Mouse (Mus musculus): ENCODE data around the gene Tmem132b.
"Not testable (repeated sequence)": the region's sequence is repeated elsewhere in the genome, so short reads cannot be mapped to it uniquely, and the experiment has no call there.

Tmem132b gene

DNA sequence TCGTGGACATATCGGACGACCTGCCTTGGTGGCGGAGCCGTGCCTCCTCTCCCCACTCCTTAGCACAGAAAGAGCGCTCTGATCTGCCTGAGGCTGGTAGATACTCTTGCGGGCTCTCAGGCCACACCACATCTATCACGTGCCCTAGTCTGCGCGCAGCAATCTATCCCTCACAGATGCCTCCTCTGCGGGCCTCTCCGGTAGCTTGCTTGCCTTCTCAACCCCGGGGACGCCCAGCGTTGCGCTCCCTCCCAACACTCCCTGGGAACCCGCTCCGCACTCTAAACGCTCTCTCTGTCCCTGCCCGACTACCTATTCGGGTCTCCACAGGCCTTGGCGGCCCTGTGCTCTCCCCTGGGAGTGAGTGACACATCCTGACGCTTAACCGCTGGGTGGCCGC lies at the start of gene Tmem132b:
Gene Tmem132b, plus strand, starts transcription at position 141 of the 400 bp plus-strand sequence.
- DNase-seq: no peak

- DNase-seq: no peak
Measured at GRCm38 (mm10) chr5:125482474-125482873, 49.1 kb upstream of the Tmem132b start.

DNA sequence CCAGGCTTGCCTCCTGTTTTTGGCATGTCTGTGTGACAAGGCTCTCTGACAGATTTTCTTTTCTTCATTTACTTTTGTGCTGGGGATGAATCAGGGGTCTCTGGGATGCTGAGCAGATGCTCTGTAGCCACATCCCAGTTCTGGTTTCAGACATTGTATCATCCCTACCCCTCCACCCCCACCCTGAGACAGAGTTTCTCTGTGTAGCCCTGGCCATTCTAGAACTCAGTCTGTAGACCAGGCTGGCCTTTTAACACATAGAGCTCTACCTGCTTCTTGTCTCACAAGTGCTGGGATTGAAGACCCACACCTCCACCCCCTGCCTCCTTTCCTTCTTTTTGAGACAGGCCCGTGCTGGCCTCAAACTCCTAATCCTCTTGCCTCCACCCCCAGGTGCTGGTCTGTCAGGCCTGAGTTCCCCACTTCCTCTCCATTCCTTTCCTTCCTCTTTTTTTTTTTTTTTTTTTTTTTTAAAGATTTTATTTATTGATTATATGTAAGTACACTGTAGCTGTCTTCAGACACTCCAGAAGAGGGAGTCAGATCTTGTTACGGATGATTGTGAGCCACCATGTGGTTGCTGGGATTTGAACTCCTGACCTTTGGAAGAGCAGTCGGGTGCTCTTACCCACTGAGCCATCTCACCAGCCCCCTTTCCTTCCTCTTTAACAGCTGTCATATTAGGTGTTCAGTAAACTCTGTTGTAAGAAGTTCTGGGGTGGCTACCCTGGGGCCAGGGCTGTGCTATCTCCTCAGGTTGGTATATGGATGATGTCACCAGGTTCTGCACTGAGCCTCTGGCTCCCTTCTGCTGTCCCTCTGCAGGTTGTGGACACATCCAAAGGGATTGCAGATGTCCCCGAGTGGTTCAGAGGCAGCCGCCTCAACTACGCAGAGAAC lies 47.6 kb upstream of the Tmem132b start:
- DNase-seq: no peak

DNA sequence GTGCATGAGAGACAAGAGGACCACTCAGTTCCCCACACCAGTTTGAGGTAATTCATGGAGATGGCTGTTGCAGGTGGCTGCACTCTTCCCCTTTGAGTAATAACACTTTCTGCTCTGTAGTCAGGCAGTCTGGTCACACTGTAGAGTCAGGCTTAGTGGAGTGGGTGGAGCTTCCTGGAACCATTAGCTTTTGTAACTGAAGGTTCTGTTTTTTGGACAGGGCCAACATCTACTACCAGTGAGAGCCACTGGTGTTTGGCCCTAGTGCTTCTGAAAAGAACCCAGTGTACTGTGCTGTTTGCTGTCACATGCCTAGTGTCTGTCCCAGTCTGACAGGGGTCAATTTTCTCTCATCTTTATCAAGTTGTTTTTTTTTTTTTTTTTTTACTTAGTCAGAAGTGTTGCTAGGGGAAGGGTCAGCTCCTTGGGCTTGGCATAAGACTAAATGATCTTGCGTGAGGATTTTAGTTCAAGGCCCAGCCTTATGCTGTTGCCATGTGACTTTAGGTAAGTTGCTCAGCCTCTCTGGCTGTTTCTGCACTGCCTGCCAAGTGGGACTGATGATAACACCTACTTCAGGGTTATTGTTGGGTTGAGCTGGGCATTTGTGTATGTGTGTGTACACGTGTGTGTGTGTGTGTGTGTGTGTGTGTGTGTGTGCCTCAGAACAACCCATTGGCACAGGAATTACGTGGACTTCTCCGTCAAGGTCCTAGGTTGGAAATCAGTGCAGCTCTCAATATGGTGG lies 46.4 kb upstream of the Tmem132b start:
- no peak for DNase-seq

GRCm38 (mm10) chr5:125486088-125486487 lies 45.5 kb upstream of the Tmem132b start:
- no peak for DNase-seq

DNA sequence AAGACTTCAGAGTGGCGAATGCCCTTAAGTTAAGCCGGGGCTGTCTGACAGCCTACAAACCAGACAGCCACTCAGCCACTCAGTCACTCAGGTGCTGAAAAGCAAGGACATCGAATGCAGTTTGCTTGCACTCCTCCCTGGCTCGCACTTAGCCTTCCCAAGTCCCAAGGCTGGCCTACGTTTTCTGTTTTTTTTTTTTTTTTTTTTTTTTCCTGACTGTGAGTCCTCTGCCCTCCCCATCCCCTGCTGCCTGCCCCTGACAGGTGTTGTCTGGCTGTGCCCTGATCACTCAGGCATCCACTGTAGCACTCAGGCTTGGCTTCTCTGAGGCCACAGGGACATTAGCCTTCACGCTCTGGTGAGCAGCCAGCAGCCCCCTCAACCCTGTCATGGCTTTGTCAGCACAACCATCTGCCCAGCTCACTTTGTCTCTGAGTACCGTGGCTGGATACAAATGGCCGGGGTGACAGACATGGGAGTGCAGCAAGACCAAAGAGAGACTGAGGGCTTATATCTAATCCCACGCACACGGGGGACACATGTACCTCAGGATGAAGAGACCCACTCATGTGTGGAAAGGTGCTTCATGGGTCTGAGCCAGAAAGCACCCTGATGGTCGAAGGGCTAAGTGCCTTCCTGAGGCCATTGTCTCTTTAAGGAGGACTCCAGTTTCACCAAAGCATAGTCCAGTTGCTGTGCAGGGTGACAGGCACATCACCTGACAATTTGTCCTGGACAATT lies 44.0 kb upstream of the Tmem132b start:
- DNase-seq: peak; percentile 85

- no peak for DNase-seq
Measured at GRCm38 (mm10) chr5:125488116-125488455, 43.5 kb upstream of the Tmem132b start.

GRCm38 (mm10) chr5:125488953-125489352 lies 42.6 kb upstream of the Tmem132b start:
- DNase-seq: not testable (repeated sequence)

DNA sequence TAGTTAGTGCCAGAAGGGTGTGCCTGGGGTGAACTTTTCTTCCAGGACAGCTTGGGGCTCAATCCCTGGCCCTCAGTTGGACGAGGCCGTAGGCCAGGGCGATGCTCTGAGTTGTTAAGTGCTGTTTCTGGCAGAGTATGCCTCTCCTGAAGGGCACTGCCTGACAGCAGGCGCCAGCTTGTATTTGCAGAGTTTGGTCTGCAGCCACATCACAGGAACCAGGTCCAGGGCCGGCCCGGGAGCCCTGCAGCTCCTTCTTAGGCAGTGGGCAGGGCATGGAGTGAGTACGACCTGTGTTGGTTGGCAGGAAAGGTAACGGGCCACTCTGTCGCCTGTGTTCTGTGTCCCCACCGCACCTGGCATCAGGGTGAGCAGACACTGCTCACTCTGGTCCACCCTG lies 40.5 kb upstream of the Tmem132b start:
- peak; percentile 75 for DNase-seq

GRCm38 (mm10) chr5:125492379-125493092 lies 39.0 kb upstream of the Tmem132b start:
- no peak for DNase-seq

GRCm38 (mm10) chr5:125493093-125493423 lies 38.5 kb upstream of the Tmem132b start:
- DNase-seq: no peak

- no peak for DNase-seq
Measured at GRCm38 (mm10) chr5:125495655-125496054, 35.9 kb upstream of the Tmem132b start.

DNA sequence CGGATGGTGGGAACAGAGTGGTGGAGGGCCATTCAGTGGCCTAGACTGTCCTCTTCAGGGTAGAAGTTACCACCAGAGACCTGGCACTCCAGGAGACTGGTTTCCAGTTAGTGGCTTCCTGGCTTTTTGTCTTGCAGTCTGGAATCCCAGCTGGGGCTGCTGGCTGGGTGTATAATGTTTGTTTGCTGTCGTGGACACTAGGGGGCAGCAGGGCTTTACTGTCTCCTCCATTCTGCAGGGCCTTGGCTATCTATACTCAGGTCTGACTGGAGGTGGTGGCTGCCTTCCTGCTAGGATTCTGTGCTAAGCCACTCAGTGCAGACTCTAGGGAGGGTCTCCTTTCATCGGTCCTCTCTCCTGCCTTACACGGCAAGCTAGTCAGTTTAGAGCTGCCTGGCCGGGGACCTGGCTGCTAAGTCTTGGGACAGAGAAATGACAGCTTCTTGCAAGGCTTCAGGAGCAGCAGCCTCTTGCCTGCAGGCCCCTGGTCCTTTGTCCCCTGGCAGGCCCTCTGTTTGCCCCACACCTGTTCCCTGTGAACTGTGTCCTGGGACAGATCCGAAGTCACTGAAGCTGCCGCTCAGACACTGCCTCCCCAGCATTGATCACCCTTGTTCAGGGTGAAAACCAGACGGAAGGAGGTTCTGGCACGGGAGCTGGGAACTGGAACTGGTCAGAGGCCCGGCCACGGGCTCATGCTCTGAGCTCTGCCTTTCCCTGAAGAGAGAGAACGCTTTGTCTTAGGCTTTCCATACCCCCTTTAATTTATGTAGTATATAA lies 33.6 kb upstream of the Tmem132b start:
- DNase-seq: peak; percentile 86

DNA sequence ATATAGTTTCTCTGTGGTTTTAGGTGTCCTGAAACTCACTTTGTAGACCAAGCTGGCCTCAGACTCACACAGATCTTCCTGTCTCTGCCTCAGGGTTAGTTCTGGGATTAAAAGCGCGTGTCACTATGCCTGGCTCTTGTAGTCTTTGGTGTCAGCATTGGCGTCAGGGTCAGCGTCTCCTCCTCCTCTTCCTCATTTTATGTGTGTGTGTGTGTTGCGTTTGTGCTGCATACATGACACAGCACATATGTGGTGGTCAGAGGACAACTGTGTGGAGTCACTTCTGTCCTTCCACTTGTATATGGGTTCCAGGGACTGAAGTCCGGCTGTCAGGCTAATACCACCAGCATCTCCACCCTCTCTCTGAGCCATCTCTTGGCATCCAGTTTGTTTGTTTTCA lies 30.1 kb upstream of the Tmem132b start:
- DNase-seq: no peak

DNA sequence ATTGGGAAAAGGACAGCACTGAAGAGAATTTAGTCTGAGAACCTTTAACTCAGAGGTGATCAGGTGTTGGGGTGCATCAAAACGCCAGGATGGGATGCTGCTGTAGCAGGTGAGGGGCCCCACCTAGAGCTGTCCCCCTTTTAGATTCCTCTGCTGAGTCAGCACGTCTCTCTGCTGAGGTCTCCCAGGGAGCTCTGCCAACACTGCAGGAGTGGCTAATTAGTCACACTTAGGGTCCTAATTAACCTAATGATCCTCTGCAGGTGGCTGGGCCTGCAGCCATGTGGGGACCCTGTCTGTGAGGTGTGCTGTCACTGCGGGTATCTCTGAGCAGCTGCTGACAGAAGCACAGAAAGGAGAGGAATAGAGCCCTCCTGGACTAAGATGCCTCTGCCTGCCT lies 29.4 kb upstream of the Tmem132b start:
- DNase-seq: no peak

DNA sequence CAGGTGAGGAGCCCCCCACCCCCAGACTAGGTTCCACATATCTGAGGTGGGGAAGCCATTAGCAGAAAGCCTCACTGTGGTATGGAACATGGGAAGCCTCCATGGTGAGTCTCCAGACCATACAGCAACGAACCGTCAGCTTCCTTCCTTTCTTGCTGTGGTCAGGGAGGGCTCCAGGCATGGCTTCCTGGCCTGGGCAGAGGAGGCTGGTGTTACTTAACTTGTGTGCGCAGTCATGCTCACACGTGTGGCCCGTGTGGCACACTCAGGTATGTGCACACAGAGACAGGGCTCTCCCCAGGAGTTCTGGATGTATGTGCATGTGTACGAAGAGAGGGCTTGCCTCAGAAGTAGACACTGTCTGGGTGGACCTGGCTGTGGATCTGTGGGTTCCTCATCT lies 27.9 kb upstream of the Tmem132b start:
- DNase-seq: no peak

DNA sequence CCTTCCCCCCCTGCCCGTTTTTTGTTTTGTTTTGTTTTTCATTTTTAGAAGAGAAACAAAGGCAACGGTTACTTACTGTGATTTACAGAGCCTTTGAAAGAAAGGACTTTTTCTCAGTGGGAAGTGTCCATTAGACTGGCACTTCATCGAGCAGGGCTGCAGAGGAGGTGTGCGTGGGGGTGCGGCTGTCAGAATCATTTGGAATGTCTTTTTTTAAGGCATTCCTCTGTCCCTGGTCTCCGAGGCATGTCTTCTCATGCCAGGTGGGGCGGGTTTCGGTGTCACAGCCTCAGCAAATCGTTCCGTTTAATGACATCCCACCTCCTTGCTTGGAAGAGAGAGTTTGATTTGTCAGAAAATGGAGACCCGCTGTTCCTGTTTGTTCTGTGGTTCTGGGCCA lies 26.9 kb upstream of the Tmem132b start:
- no peak for DNase-seq

DNA sequence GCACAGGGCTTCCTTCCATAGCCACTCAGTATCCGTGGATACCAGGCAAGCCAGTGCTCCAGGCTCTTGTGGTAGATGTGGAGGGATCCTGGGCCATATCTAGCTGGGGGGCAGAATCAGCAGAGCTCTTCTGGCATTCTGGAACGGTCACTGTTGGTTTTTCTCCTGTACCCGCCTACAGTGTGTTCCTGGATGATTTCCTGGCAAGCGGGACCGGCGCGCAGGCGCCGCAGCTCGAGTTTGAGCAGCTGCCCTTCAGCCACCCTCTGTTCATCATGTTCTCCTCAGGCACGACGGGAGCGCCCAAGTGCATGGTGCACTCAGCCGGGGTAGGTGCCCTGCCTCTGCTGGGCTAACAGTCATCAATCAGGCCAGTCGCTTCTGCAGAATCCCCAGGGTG lies 25.6 kb upstream of the Tmem132b start:
- no peak for DNase-seq

GRCm38 (mm10) chr5:125507582-125507981 lies 24.0 kb upstream of the Tmem132b start:
- no peak for DNase-seq

- no peak for DNase-seq
Measured at GRCm38 (mm10) chr5:125508006-125508405, 23.6 kb upstream of the Tmem132b start.

DNA sequence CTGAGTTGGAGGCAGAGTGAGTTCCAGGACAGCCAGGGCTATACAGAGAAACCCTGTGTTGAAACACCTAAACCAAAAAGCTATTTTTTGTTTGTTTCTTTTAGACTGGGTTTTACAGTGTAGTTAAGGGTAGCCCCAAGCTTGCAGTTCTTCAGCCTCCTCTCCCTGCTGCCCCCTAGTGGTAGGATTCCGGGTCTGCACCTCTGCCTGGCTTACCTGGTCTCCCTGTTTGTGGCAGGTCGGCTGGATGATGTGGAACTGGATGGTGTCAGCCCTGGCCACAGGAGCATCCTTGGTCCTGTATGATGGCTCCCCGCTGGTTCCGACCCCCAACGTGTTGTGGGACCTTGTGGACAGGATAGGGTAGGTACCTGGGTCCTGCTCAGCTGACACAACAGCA lies 22.0 kb upstream of the Tmem132b start:
- peak; percentile 70 for DNase-seq

DNA sequence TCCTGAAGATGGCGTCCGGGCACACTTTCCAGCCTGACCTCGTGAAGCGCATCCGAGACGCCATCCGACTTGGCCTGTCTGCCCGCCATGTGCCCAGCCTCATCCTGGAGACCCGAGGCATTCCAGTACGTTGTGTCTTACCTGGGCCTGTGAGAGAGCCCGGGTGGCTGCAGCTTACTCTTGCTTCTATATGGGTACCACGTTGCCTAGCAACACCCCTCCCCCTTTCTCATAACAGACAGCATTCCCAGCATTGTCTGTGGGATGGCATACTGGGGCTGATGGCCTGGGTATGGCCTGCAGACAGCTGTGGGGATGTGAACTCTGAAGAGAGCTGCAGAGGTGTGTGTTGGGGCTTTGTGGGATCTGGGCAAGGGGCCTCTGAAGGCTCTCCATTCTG lies 16.6 kb upstream of the Tmem132b start:
- DNase-seq: no peak
